Mouse (Mus musculus) hindbrain, embryonic 12.5 days (tissue): Measurements from ENCODE around the gene Apon. TPM values are rescaled to one million over a fixed set of nuclear protein-coding genes. Genes with fewer than 3 reads are reported as not detected.
A peak's percentile ranks its signal among the peaks of the same experiment; 100 is the strongest.
"Not testable (repeated sequence)": the region's sequence is repeated elsewhere in the genome, so short reads cannot be mapped to it uniquely, and the experiment has no call there.

ENCODE experiments used
- ATAC-seq: fragments of 200-750 bp; cut with Nextera tagmentation; 2 replicates; pipeline ENCODE4 v1.8.0; 2017; ENCODE audit warnings: moderate TSS enrichment; ENCODE audit not compliant: low FRiP score
- H3K27ac ChIP-seq: fragments of 300-500 bp; sonication (generic); 2 replicates; pipeline ENCODE4 v1.5.1; 2016; ENCODE audit warnings: mild to moderate bottlenecking
- H3K27me3 ChIP-seq: fragments of 300-500 bp; sonication (generic); 2 replicates; pipeline ENCODE4 v1.6.1; 2016; ENCODE audit warnings: mild to moderate bottlenecking
- H3K36me3 ChIP-seq: fragments of 300-500 bp; sonication (generic); 2 replicates; pipeline ENCODE4 v1.6.1; 2016; ENCODE audit warnings: mild to moderate bottlenecking
- H3K4me1 ChIP-seq: fragments of 300-500 bp; sonication (generic); 2 replicates; pipeline ENCODE4 v1.6.1; 2016
- H3K4me2 ChIP-seq: fragments of 300-500 bp; sonication (generic); replicated peaks from 2 replicates; pipeline ENCODE4 v1.6.1; 2016; ENCODE audit warnings: mild to moderate bottlenecking
- H3K4me3 ChIP-seq: fragments of 300-500 bp; sonication (generic); 2 replicates; pipeline ENCODE4 v1.5.1; 2016; ENCODE audit warnings: mild to moderate bottlenecking
- H3K9ac ChIP-seq: fragments of 300-500 bp; sonication (generic); 2 replicates; pipeline ENCODE4 v1.6.1; 2016; ENCODE audit warnings: mild to moderate bottlenecking, moderate library complexity
- H3K9me3 ChIP-seq: fragments of 300-500 bp; sonication (generic); replicated peaks from 2 replicates; pipeline ENCODE4 v1.6.1; 2016; ENCODE audit warnings: mild to moderate bottlenecking
- WGBS: fragments of 180-500 bp; shearing (Covaris S2); methylation state at CpG from one replicate; pipeline ENCODE4 v1.1.7; 2016; 5-methylcytosine and 5-hydroxymethylcytosine counted together
- polyA plus RNA-seq: library from polyadenylated mRNA; unstranded; fragments of >200 nt; fragmentation: Nextera tagmentation; extraction: Ambion mirVana; gene quantifications from 2 replicates; pipeline ENCODE4 v1.2.1, GENCODE M21; 2016

The Apon gene
- polyA plus RNA-seq, 1 experiment from 2014 or later = 0.40 TPM

GRCm38 (mm10) chr10:128263393-128264310 lies 9.8 kb downstream of the Apon start:
- H3K27ac ChIP-seq = no peak overlapping the region
- H3K27me3 ChIP-seq = no peaks in the 10 kb centered on the region
- no peaks in the 10 kb centered on the region for H3K36me3 ChIP-seq
- no peak for ATAC-seq
- no peaks in the 10 kb centered on the region for H3K9me3 ChIP-seq
- no peak overlapping the region for H3K4me3 ChIP-seq
- H3K4me2 ChIP-seq = no peak overlapping the region
- H3K4me1 ChIP-seq = no peaks in the 10 kb centered on the region
- WGBS = 84% methylated on average over 6 of the region's 6 CpGs
- H3K9ac ChIP-seq = no peak overlapping the region

GRCm38 (mm10) chr10:128268371-128268770 lies 14.5 kb downstream of the Apon start, which contains the start of gene Apof:
Apof (plus strand) TSS chr10:128268671.
- WGBS = 77% methylated on average over 6 of the region's 6 CpGs
- Histone ChIP-seq H3K27me3 (0 out of 2 replicates have a peak, but pooled peaks cover 2% of the 10 kb centered on the region), H3K4me3 (no peak within 1 kb of the TSS), H3K9ac (no peak within 1 kb of the TSS), H3K4me2 (no peak within 1 kb of the TSS), H3K27ac (no peak within 1 kb of the TSS), H3K36me3 (no peaks in the 10 kb centered on the region), H3K9me3 (no peaks in the 10 kb centered on the region), H3K4me1 (0 out of 2 replicates have a peak, but pooled peaks cover 2% of the 10 kb centered on the region)
- no peak for ATAC-seq

GRCm38 (mm10) chr10:128269206-128269910 lies 15.5 kb downstream of the Apon start:
- Histone ChIP-seq H3K4me2 (peak overlapping the region; percentile 65), H3K4me1 (0 out of 2 replicates have a peak, but pooled peaks cover 2% of the 10 kb centered on the region)

GRCm38 (mm10) chr10:128270287-128270841 lies 16.5 kb downstream of the Apon start, which contains the start of gene Stat2:
Stat2 (plus strand) TSS chr10:128270559.
- peak within 1 kb of the TSS; percentile 80 for H3K9ac ChIP-seq
- under 1% methylated on average over 43 of the region's 43 CpGs for WGBS
- no peaks in the 10 kb centered on the region for H3K36me3 ChIP-seq
- peak within 1 kb of the TSS; percentile 79 for H3K4me3 ChIP-seq
- ATAC-seq = peak; percentile 99
- H3K9me3 ChIP-seq = no peaks in the 10 kb centered on the region
- H3K27me3 ChIP-seq = 0 out of 2 replicates have a peak, but pooled peaks cover 2% of the 10 kb centered on the region
- 0 out of 2 replicates have a peak, but pooled peaks cover 2% of the 10 kb centered on the region for H3K4me1 ChIP-seq
- peak within 1 kb of the TSS; percentile 65 for H3K4me2 ChIP-seq
- peak within 1 kb of the TSS; percentile 83 for H3K27ac ChIP-seq

More at GRCm38 (mm10) chr10:128269206-128269910, 15.5 kb downstream of the Apon start:
- Histone ChIP-seq H3K27me3 (0 out of 2 replicates have a peak, but pooled peaks cover 2% of the 10 kb centered on the region), H3K27ac (no peak overlapping the region), H3K4me3 (0 out of 2 replicates have a peak overlapping the region, but pooled peaks have one; percentile 79), H3K9ac (no peak overlapping the region), H3K9me3 (no peaks in the 10 kb centered on the region), H3K36me3 (no peaks in the 10 kb centered on the region)
- WGBS = 90% methylated on average over 16 of the region's 16 CpGs
- no peak for ATAC-seq

GRCm38 (mm10) chr10:128270866-128271265 lies 17.0 kb downstream of the Apon start:
- H3K4me3 ChIP-seq = peak overlapping the region; percentile 79
- H3K4me2 ChIP-seq = peak overlapping the region; percentile 65
- no peak for ATAC-seq
- no peaks in the 10 kb centered on the region for H3K36me3 ChIP-seq
- 0 out of 2 replicates have a peak, but pooled peaks cover 2% of the 10 kb centered on the region for H3K4me1 ChIP-seq
- no peaks in the 10 kb centered on the region for H3K9me3 ChIP-seq
- peak overlapping the region; percentile 83 for H3K27ac ChIP-seq
- 0 out of 2 replicates have a peak, but pooled peaks cover 2% of the 10 kb centered on the region for H3K27me3 ChIP-seq
- peak overlapping the region; percentile 80 for H3K9ac ChIP-seq
- 43% methylated on average over 7 of the region's 7 CpGs for WGBS

GRCm38 (mm10) chr10:128271883-128272282 lies 18.0 kb downstream of the Apon start:
- H3K36me3 ChIP-seq = 0 out of 2 replicates have a peak, but pooled peaks cover 4% of the 10 kb centered on the region
- WGBS = 62% methylated on average over 2 of the region's 2 CpGs

GRCm38 (mm10) chr10:128272819-128273439 lies 19.0 kb downstream of the Apon start:
- H3K27ac ChIP-seq, H3K4me2 ChIP-seq, ATAC-seq, H3K4me3 ChIP-seq, H3K27me3 ChIP-seq, H3K9ac ChIP-seq, H3K9me3 ChIP-seq, H3K4me1 ChIP-seq: not testable (repeated sequence)
- 89% methylated on average over 6 of the region's 7 CpGs for WGBS
- 0 out of 2 replicates have a peak, but pooled peaks cover 12% of the 10 kb centered on the region for H3K36me3 ChIP-seq

More at GRCm38 (mm10) chr10:128271883-128272282, 18.0 kb downstream of the Apon start:
- Histone ChIP-seq H3K4me1 (0 out of 2 replicates have a peak, but pooled peaks cover 2% of the 10 kb centered on the region), H3K27me3 (0 out of 2 replicates have a peak, but pooled peaks cover 2% of the 10 kb centered on the region), H3K4me2 (no peak overlapping the region), H3K9ac (no peak overlapping the region), H3K9me3 (no peaks in the 10 kb centered on the region), H3K27ac (no peak overlapping the region), H3K4me3 (no peak overlapping the region)
- no peak for ATAC-seq

- H3K9me3 ChIP-seq, H3K4me2 ChIP-seq, H3K27me3 ChIP-seq, H3K4me3 ChIP-seq, ATAC-seq, H3K27ac ChIP-seq, H3K4me1 ChIP-seq, H3K9ac ChIP-seq: not testable (repeated sequence)
- H3K36me3 ChIP-seq = peaks cover 26% of the 10 kb centered on the region
- 94% methylated on average over 1 of the region's 1 CpGs for WGBS
These were observed 21.5 kb downstream of the Apon start for GRCm38 (mm10) chr10:128275374-128275773.

- no peaks in the 10 kb centered on the region for H3K27me3 ChIP-seq
- H3K4me1 ChIP-seq = no peaks in the 10 kb centered on the region
- H3K4me3 ChIP-seq = no peak overlapping the region
- no peak overlapping the region for H3K9ac ChIP-seq
- no peak overlapping the region for H3K27ac ChIP-seq
- H3K9me3 ChIP-seq = no peaks in the 10 kb centered on the region
- WGBS = 55% methylated on average over 6 of the region's 6 CpGs
- peaks cover 48% of the 10 kb centered on the region for H3K36me3 ChIP-seq
- H3K4me2 ChIP-seq = no peak overlapping the region
- ATAC-seq = no peak
These were observed 24.3 kb downstream of the Apon start for GRCm38 (mm10) chr10:128278158-128278557.

- Histone ChIP-seq H3K9ac (no peak overlapping the region), H3K9me3 (no peaks in the 10 kb centered on the region), H3K4me1 (no peaks in the 10 kb centered on the region), H3K27ac (no peak overlapping the region), H3K4me3 (no peak overlapping the region), H3K36me3 (peaks cover 72% of the 10 kb centered on the region), H3K27me3 (no peaks in the 10 kb centered on the region), H3K4me2 (no peak overlapping the region)
- ATAC-seq = no peak
- 91% methylated on average over 6 of the region's 6 CpGs for WGBS
These were observed 27.0 kb downstream of the Apon start for GRCm38 (mm10) chr10:128280943-128281342.

GRCm38 (mm10) chr10:128281682-128282081 lies 27.8 kb downstream of the Apon start:
- Histone ChIP-seq H3K36me3 (peaks cover 77% of the 10 kb centered on the region), H3K27me3 (no peaks in the 10 kb centered on the region), H3K9me3 (no peaks in the 10 kb centered on the region), H3K4me1 (no peaks in the 10 kb centered on the region), H3K4me3 (no peak overlapping the region), H3K27ac (no peak overlapping the region), H3K4me2 (no peak overlapping the region), H3K9ac (no peak overlapping the region)
- ATAC-seq = no peak
- WGBS = 95% methylated on average over 14 of the region's 14 CpGs
